Mouse (Mus musculus) forebrain, postnatal 0 days (tissue): ENCODE data around the gene Fam83g. TPM values are rescaled to one million over a fixed set of nuclear protein-coding genes. Genes with fewer than 3 reads are reported as not detected.

ENCODE experiments used
- ATAC-seq: fragments of 200-750 bp; cut with Nextera tagmentation; 2 replicates; pipeline ENCODE4 v1.8.0; 2017; ENCODE audit warnings: mild to moderate bottlenecking, moderate library complexity
- DNase-seq: peaks from one replicate; pipeline ENCODE4 v3.0.0-alpha.2; 2015
- H3K27ac ChIP-seq: fragments of 300-500 bp; sonication (generic); 2 replicates; pipeline ENCODE4 v1.5.1; 2014; ENCODE audit warnings: low read depth, mild to moderate bottlenecking, antibody characterized with exemption, low read length, moderate library complexity, mixed read lengths
- H3K27me3 ChIP-seq: fragments of 300-500 bp; sonication (generic); 2 replicates; pipeline ENCODE4 v1.6.1; 2014; ENCODE audit warnings: mild to moderate bottlenecking, low read length, mixed read lengths; ENCODE audit not compliant: insufficient read depth
- H3K36me3 ChIP-seq: fragments of 300-500 bp; sonication (generic); 2 replicates; pipeline ENCODE4 v1.6.1; 2014; ENCODE audit warnings: mild to moderate bottlenecking, moderate library complexity; ENCODE audit not compliant: insufficient read depth
- H3K4me1 ChIP-seq: fragments of 300-500 bp; sonication (generic); 2 replicates; pipeline ENCODE4 v1.6.1; 2014; ENCODE audit warnings: antibody characterized with exemption; ENCODE audit not compliant: insufficient read depth
- H3K4me2 ChIP-seq: fragments of 300-500 bp; sonication (generic); 2 replicates; pipeline ENCODE4 v1.6.1; 2014; ENCODE audit warnings: low read depth, mild to moderate bottlenecking, moderate library complexity
- H3K4me3 ChIP-seq: fragments of 300-500 bp; sonication (generic); 2 replicates; pipeline ENCODE4 v1.5.1; 2014; ENCODE audit warnings: low read depth, low read length, mixed read lengths
- H3K9ac ChIP-seq: fragments of 300-500 bp; sonication (generic); 2 replicates; pipeline ENCODE4 v1.6.1; 2014; ENCODE audit warnings: mild to moderate bottlenecking
- H3K9me3 ChIP-seq: fragments of 300-500 bp; sonication (generic); 2 replicates; pipeline ENCODE4 v1.6.1; 2016; ENCODE audit warnings: low read length
- CTCF ChIP-seq: sonication (generic); IDR thresholded peaks from 2 replicates; pipeline ENCODE4 v1.5.1; 2016; ENCODE audit warnings: antibody characterized with exemption, control low read depth, low read depth
- WGBS: fragments of 180-500 bp; shearing (Covaris S2); extraction: QIAGEN DNeasy Blood & Tissue Kit; methylation state at CpG from one replicate; pipeline ENCODE4 v1.1.7; 2014; 5-methylcytosine and 5-hydroxymethylcytosine counted together
- polyA plus RNA-seq: library from polyadenylated mRNA; unstranded; fragments of >200 nt; fragmentation: Nextera tagmentation; extraction: Ambion mirVana; gene quantifications from 2 replicates; pipeline ENCODE4 v1.2.1, GENCODE M21; 2015
- total RNA-seq: library from RNA; depleted of rRNA; stranded (reverse); fragments of >200 nt; gene quantifications from 2 replicates; pipeline ENCODE4 v1.2.3, GENCODE M21; 2014

Gene Fam83g
- total and polyA plus RNA-seq, 2 experiments from 2014 or later, result 0.19 to 0.86 TPM

- no peak within 1 kb of the TSS for H3K4me2 ChIP-seq
- H3K4me1 ChIP-seq, result no peaks in the 10 kb centered on the region
- ATAC-seq (no peak), DNase-seq (no peak)
- no peak within 1 kb of the TSS for H3K27ac ChIP-seq
- no peaks in the 10 kb centered on the region for H3K9me3 ChIP-seq
- H3K4me3 ChIP-seq, result no peak within 1 kb of the TSS
- no peaks in the 10 kb centered on the region for H3K27me3 ChIP-seq
- H3K36me3 ChIP-seq, result no peaks in the 10 kb centered on the region
- H3K9ac ChIP-seq, result no peak within 1 kb of the TSS
- WGBS, result 81% methylated on average over 3 of the region's 3 CpGs
- TF ChIP-seq CTCF, result no peak
Measured at GRCm38 (mm10) chr11:61720636-61721035, 36.7 kb downstream of the Fam83g start, which contains the start of gene Slc5a10. Slc5a10 (minus strand) TSS chr11:61720826.

GRCm38 (mm10) chr11:61722077-61722476 lies 38.2 kb downstream of the Fam83g start:
- Histone ChIP-seq H3K4me2 (no peak overlapping the region), H3K36me3 (no peaks in the 10 kb centered on the region), H3K27me3 (no peaks in the 10 kb centered on the region), H3K27ac (no peak overlapping the region), H3K4me3 (no peak overlapping the region), H3K4me1 (no peaks in the 10 kb centered on the region), H3K9ac (no peak overlapping the region), H3K9me3 (no peaks in the 10 kb centered on the region)
- ATAC-seq (no peak), DNase-seq (no peak)
- TF ChIP-seq CTCF, result no peak
- WGBS, result 75% methylated on average over 5 of the region's 5 CpGs

- Histone ChIP-seq H3K9ac (no peak overlapping the region), H3K27me3 (no peaks in the 10 kb centered on the region), H3K4me1 (no peaks in the 10 kb centered on the region), H3K4me3 (no peak overlapping the region), H3K27ac (no peak overlapping the region), H3K9me3 (no peaks in the 10 kb centered on the region), H3K36me3 (peaks cover 49% of the 10 kb centered on the region), H3K4me2 (no peak overlapping the region)
- 85% methylated on average over 2 of the region's 2 CpGs for WGBS
- ATAC-seq (no peak), DNase-seq (no peak)
- TF ChIP-seq CTCF, result no peak
Measured at GRCm38 (mm10) chr11:61728037-61728436, 44.1 kb downstream of the Fam83g start.

GRCm38 (mm10) chr11:61732672-61733071 lies 48.8 kb downstream of the Fam83g start:
- Histone ChIP-seq H3K9ac (no peak overlapping the region), H3K9me3 (no peaks in the 10 kb centered on the region), H3K4me1 (no peaks in the 10 kb centered on the region), H3K27ac (no peak overlapping the region), H3K36me3 (peaks cover 85% of the 10 kb centered on the region), H3K4me2 (no peak overlapping the region), H3K27me3 (no peaks in the 10 kb centered on the region), H3K4me3 (no peak overlapping the region)
- ATAC-seq (no peak), DNase-seq (no peak)
- no peak for TF ChIP-seq CTCF
- 94% methylated on average over 7 of the region's 7 CpGs for WGBS

GRCm38 (mm10) chr11:61737290-61737689 lies 53.4 kb downstream of the Fam83g start:
- TF ChIP-seq CTCF, result no peak
- Histone ChIP-seq H3K9me3 (no peaks in the 10 kb centered on the region), H3K27ac (no peak overlapping the region), H3K36me3 (peaks cover 74% of the 10 kb centered on the region), H3K4me3 (no peak overlapping the region), H3K4me2 (no peak overlapping the region), H3K27me3 (no peaks in the 10 kb centered on the region), H3K4me1 (no peaks in the 10 kb centered on the region), H3K9ac (no peak overlapping the region)
- 96% methylated on average over 1 of the region's 1 CpGs for WGBS
- DNase-seq (no peak), ATAC-seq (no peak)

- H3K27me3 ChIP-seq, result no peaks in the 10 kb centered on the region
- TF ChIP-seq CTCF, result no peak
- no peak overlapping the region for H3K4me3 ChIP-seq
- DNase-seq (no peak), ATAC-seq (no peak)
- H3K4me2 ChIP-seq, result no peak overlapping the region
- H3K9me3 ChIP-seq, result no peaks in the 10 kb centered on the region
- no peak overlapping the region for H3K9ac ChIP-seq
- H3K27ac ChIP-seq, result no peak overlapping the region
- peaks cover 56% of the 10 kb centered on the region for H3K36me3 ChIP-seq
- H3K4me1 ChIP-seq, result no peaks in the 10 kb centered on the region
- WGBS, result 97% methylated on average over 1 of the region's 1 CpGs
Measured at GRCm38 (mm10) chr11:61740500-61740899, 56.6 kb downstream of the Fam83g start.

- no peak overlapping the region for H3K27ac ChIP-seq
- H3K9me3 ChIP-seq, result no peaks in the 10 kb centered on the region
- ATAC-seq (no peak), DNase-seq (no peak)
- no peak overlapping the region for H3K4me2 ChIP-seq
- 80% methylated on average over 3 of the region's 3 CpGs for WGBS
- no peaks in the 10 kb centered on the region for H3K4me1 ChIP-seq
- H3K27me3 ChIP-seq, result no peaks in the 10 kb centered on the region
- TF ChIP-seq CTCF, result no peak
- H3K36me3 ChIP-seq, result peaks cover 39% of the 10 kb centered on the region
- no peak overlapping the region for H3K9ac ChIP-seq
- no peak overlapping the region for H3K4me3 ChIP-seq
Measured at GRCm38 (mm10) chr11:61743768-61744167, 59.9 kb downstream of the Fam83g start.

GRCm38 (mm10) chr11:61744460-61744859 lies 60.6 kb downstream of the Fam83g start:
- WGBS, result 68% methylated on average over 3 of the region's 3 CpGs
- no peak for DNase-seq
- ATAC-seq, result no peak

More at GRCm38 (mm10) chr11:61744460-61744859, 60.6 kb downstream of the Fam83g start:
- no peak overlapping the region for H3K9ac ChIP-seq
- H3K4me1 ChIP-seq, result no peaks in the 10 kb centered on the region
- no peaks in the 10 kb centered on the region for H3K27me3 ChIP-seq
- H3K36me3 ChIP-seq, result peaks cover 35% of the 10 kb centered on the region
- peak; percentile 38 for TF ChIP-seq CTCF
- no peak overlapping the region for H3K4me2 ChIP-seq
- H3K9me3 ChIP-seq, result no peaks in the 10 kb centered on the region
- no peak overlapping the region for H3K4me3 ChIP-seq
- H3K27ac ChIP-seq, result no peak overlapping the region
